Mouse (Mus musculus) v-Abl transformed pro-B cells (cell line): ENCODE results near the gene Gm20518.

Experiments
- in situ Hi-C, 2 experiments: fragments of 400-800 bp; cut with MboI; formaldehyde crosslinking; loops; one replicate each; pipeline ENCODE4 v1.15.1; 2025; ENCODE audit not compliant: unreplicated experiment in 2 of 2

Gene Gm20518

DNA sequence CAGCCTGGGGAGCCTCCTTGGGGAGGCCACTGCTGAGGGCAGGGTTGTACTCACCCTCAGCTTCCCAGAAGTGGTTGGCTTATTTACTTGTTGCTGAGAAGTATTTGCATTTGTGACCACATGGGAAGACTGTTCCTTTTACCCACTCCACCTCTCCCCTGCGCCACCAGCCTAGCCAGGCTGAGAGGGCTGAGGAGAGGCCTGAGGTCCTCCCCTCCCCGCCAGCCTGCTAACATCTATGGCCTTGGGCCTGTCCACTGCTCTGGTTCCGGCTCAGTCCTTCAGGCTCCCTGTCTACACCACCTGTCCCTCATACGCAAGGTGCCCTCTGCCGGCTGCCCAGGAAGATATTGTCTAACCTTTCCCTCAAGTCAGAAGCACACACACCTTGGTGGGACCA, 95.8 kb downstream of the Gm20518 start:
- in situ Hi-C loops = no loop called here

DNA sequence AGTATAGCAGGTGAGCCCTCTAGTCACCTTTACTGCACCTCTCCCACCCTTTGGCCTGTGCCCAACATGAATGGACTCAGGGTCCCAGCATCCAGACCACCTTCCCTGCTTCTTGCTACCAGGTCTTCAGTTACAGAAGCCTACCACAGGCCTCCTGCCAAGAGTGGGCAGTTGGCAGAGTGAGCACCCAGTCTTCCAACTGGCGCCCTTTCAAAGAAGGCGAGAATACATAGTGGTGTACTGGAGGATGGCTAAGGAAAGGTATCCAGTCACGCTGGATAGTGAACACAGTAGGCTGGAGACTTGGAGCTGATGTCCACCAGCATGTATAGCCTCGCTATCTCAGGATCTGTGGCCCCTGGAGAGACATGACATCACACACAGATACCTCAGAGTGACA, 97.4 kb downstream of the Gm20518 start:
- in situ Hi-C loops = no loop called here

DNA sequence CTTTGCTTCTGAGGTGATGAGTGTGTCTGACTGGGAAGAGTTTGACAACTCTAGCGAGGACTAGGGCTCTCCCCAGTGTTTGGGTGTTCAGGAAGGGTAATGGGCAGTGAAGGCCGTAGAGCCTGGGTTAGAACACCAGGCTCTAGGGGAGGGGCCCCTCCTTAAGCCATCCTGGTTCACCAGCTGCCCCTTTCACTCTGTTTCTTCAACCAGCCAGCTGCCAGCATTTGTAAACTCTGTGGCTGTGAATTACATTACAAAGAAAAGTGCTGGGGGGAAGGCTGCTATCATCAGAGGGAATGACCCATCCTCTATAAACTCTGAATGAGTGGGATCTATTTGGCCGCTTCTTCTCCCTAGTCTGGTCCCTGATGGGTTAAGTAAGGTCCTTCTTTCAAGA, 98.7 kb downstream of the Gm20518 start:
- in situ Hi-C loops = no loop called here

DNA sequence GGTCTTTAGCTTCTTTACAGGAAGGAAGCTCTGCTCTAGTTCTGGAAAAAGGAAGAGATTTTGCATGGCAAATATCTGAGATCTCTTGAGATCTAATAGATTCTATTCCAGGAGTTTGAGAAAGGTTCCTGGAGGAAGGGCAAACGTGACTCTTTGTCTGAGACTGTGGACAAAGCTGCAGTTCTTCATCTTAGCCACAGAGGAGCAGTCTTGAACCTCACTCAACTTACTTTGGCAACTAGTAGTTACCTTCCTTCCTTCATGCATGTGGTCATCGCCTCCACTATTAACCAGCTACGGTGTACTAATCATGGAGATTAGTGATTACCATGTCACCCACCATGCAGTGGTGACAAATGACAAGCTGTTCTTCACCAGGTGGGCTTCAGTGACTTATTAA, 106.1 kb downstream of the Gm20518 start:
- in situ Hi-C loops = no loop called here
